Mouse (Mus musculus) T-cell, adult 66 days (primary cell): ENCODE data around the gene Defb10. TPM values are rescaled to one million over a fixed set of nuclear protein-coding genes. Genes with fewer than 3 reads are reported as not detected.

Experiments
- total RNA-seq, 2 experiments: library from RNA; stranded (reverse); gene quantifications; 3 replicates in 1 of 2; 4 replicates in 1 of 2; pipeline ENCODE4 v1.2.4; 2023

Defb10 gene
- total RNA-seq = not detected

DNA sequence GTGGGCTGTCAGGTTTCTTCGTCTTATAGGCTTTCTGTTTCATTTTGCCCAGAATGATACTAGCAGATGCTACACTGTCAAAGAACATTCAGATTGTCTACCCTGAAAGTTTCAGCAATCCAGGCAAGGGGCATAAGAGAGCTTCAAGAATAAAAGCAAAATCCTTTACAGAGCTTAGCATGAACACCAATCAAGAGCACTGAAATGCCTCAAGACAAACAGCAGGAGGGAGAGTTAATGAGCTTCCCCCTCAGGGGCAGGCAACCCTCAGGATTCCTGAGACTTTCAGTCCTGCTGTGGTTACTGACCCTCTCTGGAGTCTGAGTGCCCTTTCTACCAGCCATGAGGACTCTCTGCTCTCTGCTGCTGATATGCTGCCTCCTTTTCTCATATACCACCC is at the start of gene Defb10:
Defb10 (plus strand) TSS at position 316 of the 400 bp plus-strand sequence.

GRCm38 (mm10) chr8:21885321-21885720 is 26.6 kb downstream of the Defb10 start, which contains the start of gene Defb9:
Defb9 (minus strand) TSS chr8:21885421.

DNA sequence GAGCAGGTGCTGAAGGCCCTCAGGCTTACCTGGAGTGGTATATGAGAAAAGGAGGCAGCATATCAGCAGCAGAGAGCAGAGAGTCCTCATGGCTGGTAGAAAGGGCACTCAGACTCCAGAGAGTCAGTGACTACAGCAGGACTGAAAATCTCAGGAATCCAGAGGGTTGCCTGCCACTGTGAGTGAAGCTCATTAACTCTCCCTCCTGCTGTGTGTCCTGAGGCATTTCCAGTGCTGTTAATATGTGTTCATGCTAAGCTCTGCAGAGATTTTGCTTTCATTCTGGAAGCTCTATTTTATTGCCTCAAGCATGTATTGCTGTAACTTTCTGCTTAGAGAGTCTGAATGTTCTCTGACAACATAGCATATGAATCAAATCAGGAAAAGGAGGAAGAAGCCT is 47.6 kb downstream of the Defb10 start, which contains the start of gene Defb11:
Defb11 (minus strand) TSS at position 123 of the 400 bp plus-strand sequence.

Other genes starting within 250 kb of the Defb10 start
- gene Defa26, start 240.7 kb upstream of the Defb10 start, total RNA-seq = not detected
- gene Defa17, start 203.1 kb upstream of the Defb10 start, total RNA-seq = not detected
- not detected for gene Defa34, start 193.1 kb upstream of the Defb10 start, total RNA-seq
- gene AY761184, start 155.3 kb upstream of the Defb10 start, total RNA-seq = not detected
- not detected for gene Defa24, start 124.4 kb upstream of the Defb10 start, total RNA-seq
- not detected for gene Defb50, start 35.4 kb upstream of the Defb10 start, total RNA-seq
- gene Defb2, start 19.0 kb upstream of the Defb10 start, total RNA-seq = not detected
- gene Defb9, start 26.5 kb downstream of the Defb10 start, total RNA-seq = not detected
- not detected for gene Defb11, start 47.5 kb downstream of the Defb10 start, total RNA-seq
- not detected for gene Defb15, start 73.8 kb downstream of the Defb10 start, total RNA-seq
- gene Defb35, start 79.5 kb downstream of the Defb10 start, total RNA-seq = not detected
- gene Defb13, start 87.9 kb downstream of the Defb10 start, total RNA-seq = not detected
- gene Fam90a1a, start 99.8 kb downstream of the Defb10 start, total RNA-seq = not detected
- not detected for gene Ccdc70, start 110.9 kb downstream of the Defb10 start, total RNA-seq
- under 1 TPM in 1 of 2 experiments, not detected in 1; 0.53 TPM for gene Atp7b, start 201.4 kb downstream of the Defb10 start, total RNA-seq
- gene Alg11, start 201.8 kb downstream of the Defb10 start, total RNA-seq = 10 to 100 TPM; 22.5 to 24.1 TPM